Mouse (Mus musculus): ENCODE measurements around the gene Fam161b. TPM values are rescaled to one million over a fixed set of nuclear protein-coding genes. Genes with fewer than 3 reads are reported as not detected.

The Fam161b gene
- polyA plus RNA-seq, 1 experiment from 2014 or later = 5.2 TPM

GRCm38 (mm10) chr12:84299265-84299664, 62.4 kb downstream of the Fam161b start:
- 96% methylated on average over 2 of the region's 2 CpGs for WGBS
- H3K4me2 ChIP-seq (ENCODE audit: low read depth, low read length) = no peak overlapping the region

GRCm38 (mm10) chr12:84297851-84298250, 63.8 kb downstream of the Fam161b start:
- no peak for ATAC-seq (ENCODE audit: low read depth)
- Histone ChIP-seq H3K27me3 (ENCODE audit: control insufficient read depth, insufficient read depth, low read depth, low read length) (no peaks in the 10 kb centered on the region), H3K36me3 (ENCODE audit: control insufficient read depth, insufficient read depth, low read length) (peaks cover 9% of the 10 kb centered on the region; the same call in 1 of the 2 replicates), H3K4me2 (ENCODE audit: low read depth, low read length) (no peak overlapping the region), H3K27ac (ENCODE audit: low read length) (no peak overlapping the region), H3K4me1 (replicated peaks; ENCODE audit: control insufficient read depth, insufficient read depth, low read length) (no peaks in the 10 kb centered on the region), H3K9me3 (ENCODE audit: control insufficient read depth, low read length) (no peaks in the 10 kb centered on the region), H3K9ac (ENCODE audit: low read length) (no peak overlapping the region), H3K4me3 (ENCODE audit: low read length) (no peak overlapping the region)
- 92% methylated on average over 6 of the region's 6 CpGs for WGBS

More at GRCm38 (mm10) chr12:84299265-84299664, 62.4 kb downstream of the Fam161b start:
- no peak overlapping the region for H3K27ac ChIP-seq (ENCODE audit: low read length)
- ATAC-seq (ENCODE audit: low read depth) = no peak
- H3K27me3 ChIP-seq (ENCODE audit: control insufficient read depth, insufficient read depth, low read depth, low read length) = no peaks in the 10 kb centered on the region
- peaks cover 2% of the 10 kb centered on the region; the same call in 1 of the 2 replicates for H3K36me3 ChIP-seq (ENCODE audit: control insufficient read depth, insufficient read depth, low read length)
- no peak overlapping the region for H3K9ac ChIP-seq (ENCODE audit: low read length)
- no peaks in the 10 kb centered on the region for H3K4me1 ChIP-seq (replicated peaks; ENCODE audit: control insufficient read depth, insufficient read depth, low read length)
- no peak overlapping the region for H3K4me3 ChIP-seq (ENCODE audit: low read length)
- H3K9me3 ChIP-seq (ENCODE audit: control insufficient read depth, low read length) = no peaks in the 10 kb centered on the region

Other genes with a start within 250 kb of the Fam161b start
- 5.7 and 8.6 TPM in 2 replicates for gene Dnal1, start 247.5 kb downstream of the Fam161b start, polyA plus RNA-seq (2015; fragmentation: Nextera tagmentation; extraction: Ambion mirVana)
- 2.0 and 2.2 TPM in 2 replicates for gene Pnma1, start 213.3 kb downstream of the Fam161b start, polyA plus RNA-seq (2015; fragmentation: Nextera tagmentation; extraction: Ambion mirVana)
- 11.1 and 12.1 TPM in 2 replicates for gene Elmsan1, start 143.0 kb downstream of the Fam161b start, polyA plus RNA-seq (2015; fragmentation: Nextera tagmentation; extraction: Ambion mirVana)
- gene Ptgr2, start 76.6 kb downstream of the Fam161b start, polyA plus RNA-seq (2015; fragmentation: Nextera tagmentation; extraction: Ambion mirVana) = 29.1 and 31.3 TPM in 2 replicates
- gene Zfp410, start 45.0 kb downstream of the Fam161b start, polyA plus RNA-seq (2015; fragmentation: Nextera tagmentation; extraction: Ambion mirVana) = 75.8 and 93.8 TPM in 2 replicates
- 43.7 and 48.5 TPM in 2 replicates for gene Coq6, start 176 bp downstream of the Fam161b start, polyA plus RNA-seq (2015; fragmentation: Nextera tagmentation; extraction: Ambion mirVana)
- 19.1 and 20.4 TPM in 2 replicates for gene Entpd5, start 47.2 kb upstream of the Fam161b start, polyA plus RNA-seq (2015; fragmentation: Nextera tagmentation; extraction: Ambion mirVana)
- gene Bbof1, start 47.2 kb upstream of the Fam161b start, polyA plus RNA-seq (2015; fragmentation: Nextera tagmentation; extraction: Ambion mirVana) = 3.5 TPM in 2 replicates
- gene Rnf113a2, start 55.4 kb upstream of the Fam161b start, polyA plus RNA-seq (2015; fragmentation: Nextera tagmentation; extraction: Ambion mirVana) = 22.8 and 25.1 TPM in 2 replicates
- 54.4 and 56.9 TPM in 2 replicates for gene Aldh6a1, start 89.2 kb upstream of the Fam161b start, polyA plus RNA-seq (2015; fragmentation: Nextera tagmentation; extraction: Ambion mirVana)
- gene Lin52, start 89.6 kb upstream of the Fam161b start, polyA plus RNA-seq (2015; fragmentation: Nextera tagmentation; extraction: Ambion mirVana) = 21.7 and 23.5 TPM in 2 replicates
- gene Vsx2, start 207.9 kb upstream of the Fam161b start, polyA plus RNA-seq (2015; fragmentation: Nextera tagmentation; extraction: Ambion mirVana) = not detected in 2 replicates

Measured in lung, embryonic 16.5 days (tissue).